Mouse (Mus musculus) liver, embryonic 14.5 days (tissue): ENCODE results near the gene Vat1. TPM values are rescaled to one million over a fixed set of nuclear protein-coding genes. Genes with fewer than 3 reads are reported as not detected.

Experiments used
- ATAC-seq: fragments of 200-750 bp; cut with Nextera tagmentation; 2 replicates; pipeline ENCODE4 v1.8.0; 2017; ENCODE audit warnings: moderate number of reproducible peaks, mild to moderate bottlenecking, moderate library complexity; ENCODE audit not compliant: insufficient read depth
- DNase-seq, 3 experiments: peaks; one replicate each; pipeline ENCODE4 v3.0.0-alpha.2; 2012 to 2013; ENCODE audit warnings: low read depth in 3 of 3, low spot score in 3 of 3
- H3K27ac ChIP-seq: fragments of 300-500 bp; sonication (generic); 2 replicates; pipeline ENCODE4 v1.5.1; 2014; ENCODE audit warnings: moderate library complexity, mild to moderate bottlenecking, control low read depth, inconsistent platforms
- H3K27me3 ChIP-seq: fragments of 300-500 bp; sonication (generic); 2 replicates; pipeline ENCODE4 v1.6.1; 2014; ENCODE audit warnings: mild to moderate bottlenecking, low read length, moderate library complexity; ENCODE audit not compliant: control insufficient read depth, insufficient read depth
- H3K36me3 ChIP-seq: fragments of 300-500 bp; sonication (generic); replicated peaks from 2 replicates; pipeline ENCODE4 v1.6.1; 2014; ENCODE audit warnings: low read depth; ENCODE audit not compliant: control insufficient read depth, insufficient read depth
- H3K4me1 ChIP-seq, 2 experiments: fragments of 200-500 bp in 1 of 2; fragments of 300-500 bp in 1 of 2; sonication (generic) in 1 of 2; replicated peaks; 2 replicates each; pipeline ENCODE4 v1.6.1; 2012 to 2014; ENCODE audit warnings: antibody characterized with exemption in 1 of 2, inconsistent platforms in 1 of 2, low read length in 1 of 2; ENCODE audit not compliant: control insufficient read depth in 2 of 2, insufficient read depth in 2 of 2
- H3K4me2 ChIP-seq: fragments of 300-500 bp; sonication (generic); 2 replicates; pipeline ENCODE4 v1.6.1; 2014; ENCODE audit warnings: low read depth, mild to moderate bottlenecking, control low read depth, moderate library complexity
- H3K4me3 ChIP-seq, 2 experiments: fragments of 200-500 bp in 1 of 2; fragments of 300-500 bp in 1 of 2; sonication (generic) in 1 of 2; 2 replicates each; pipeline ENCODE4 v1.5.1; 2012 to 2014; ENCODE audit warnings: low read depth in 2 of 2, low read length in 2 of 2, mild to moderate bottlenecking in 2 of 2, control low read depth in 1 of 2, inconsistent platforms in 1 of 2, moderate library complexity in 1 of 2; ENCODE audit not compliant: insufficient read depth in 1 of 2
- H3K9ac ChIP-seq: fragments of 300-500 bp; sonication (generic); replicated peaks from 2 replicates; pipeline ENCODE4 v1.6.1; 2014; ENCODE audit warnings: mild to moderate bottlenecking, control low read depth, moderate library complexity
- H3K9me3 ChIP-seq: fragments of 300-500 bp; sonication (generic); 2 replicates; pipeline ENCODE4 v1.6.1; 2016; ENCODE audit warnings: low read length, mixed read lengths; ENCODE audit not compliant: control insufficient read depth
- CTCF ChIP-seq: IDR thresholded peaks from 2 replicates; pipeline ENCODE4 v1.5.1; 2016; ENCODE audit warnings: antibody characterized with exemption, low read depth, control low read depth
- EP300 ChIP-seq: IDR thresholded peaks from 2 replicates; pipeline ENCODE4 v1.6.1; 2016; ENCODE audit warnings: antibody characterized with exemption, low read depth
- WGBS: fragments of 180-500 bp; shearing (Covaris S2); extraction: QIAGEN DNeasy Blood & Tissue Kit; methylation state at CpG from one replicate; pipeline ENCODE4 v1.1.7; 2014; ENCODE audit not compliant: insufficient replicate concordance; 5-methylcytosine and 5-hydroxymethylcytosine counted together
- polyA plus RNA-seq, 2 experiments: library from polyadenylated mRNA; depleted of rRNA in 1 of 2; stranded (reverse) in 1 of 2; unstranded in 1 of 2; fragments of >200 nt; fragmentation: Nextera tagmentation in 1 of 2; extraction: Ambion mirVana in 1 of 2; gene quantifications; 2 replicates each; pipeline versions ENCODE4 v1.2.1 to v1.2.3; 2012 to 2014

The Vat1 gene
- polyA plus RNA-seq, 2 experiments = 6.8 to 9.1 TPM

- Histone ChIP-seq H3K4me1 (no peaks in the 10 kb centered on the region), H3K9ac (no peak overlapping the region), H3K27ac (no peak overlapping the region), H3K4me2 (no peak overlapping the region), H3K4me3 (no peak overlapping the region), H3K9me3 (no peaks in the 10 kb centered on the region), H3K36me3 (peaks cover 4% of the 10 kb centered on the region), H3K27me3 (no peaks in the 10 kb centered on the region)
- WGBS = 78% methylated on average over 4 of the region's 4 CpGs
- DNase-seq (no peak), ATAC-seq (no peak)
- TF ChIP-seq EP300 (no peak), CTCF (no peak)
These were observed 29.1 kb downstream of the Vat1 start for GRCm38 (mm10) chr11:101436916-101437315.

GRCm38 (mm10) chr11:101435831-101436230 is 30.2 kb downstream of the Vat1 start:
- no peak overlapping the region for H3K27ac ChIP-seq
- ATAC-seq (no peak), DNase-seq (no peak)
- H3K4me2 ChIP-seq = no peak overlapping the region
- 36% methylated on average over 4 of the region's 4 CpGs for WGBS
- no peak overlapping the region for H3K4me3 ChIP-seq
- no peaks in the 10 kb centered on the region for H3K4me1 ChIP-seq
- no peaks in the 10 kb centered on the region for H3K9me3 ChIP-seq
- H3K27me3 ChIP-seq = no peaks in the 10 kb centered on the region
- no peak for TF ChIP-seq EP300
- TF ChIP-seq CTCF = no peak
- no peak overlapping the region for H3K9ac ChIP-seq
- H3K36me3 ChIP-seq = peaks cover 4% of the 10 kb centered on the region

DNA sequence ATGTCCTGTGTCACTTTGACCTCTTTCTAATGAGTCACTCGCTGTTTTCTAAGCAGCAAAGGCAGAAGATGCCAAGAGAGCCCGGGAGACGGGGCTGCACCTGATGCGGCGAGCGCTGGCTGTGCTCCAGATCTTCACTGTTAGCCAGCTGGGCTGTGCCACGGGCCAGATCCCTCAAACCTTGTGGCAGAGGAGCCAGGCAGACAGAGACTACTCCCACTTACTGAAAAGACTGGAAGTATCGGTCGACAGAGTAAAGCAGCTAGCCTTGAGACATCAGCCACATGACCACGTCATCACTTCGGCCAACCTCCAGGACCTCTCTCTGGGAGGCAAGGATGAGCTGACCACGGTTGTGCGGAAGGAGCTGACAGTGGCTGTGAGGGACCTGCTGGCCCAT is 32.6 kb downstream of the Vat1 start:
- Histone ChIP-seq H3K27me3 (no peaks in the 10 kb centered on the region), H3K4me3 (no peak overlapping the region), H3K9me3 (no peaks in the 10 kb centered on the region), H3K9ac (no peak overlapping the region), H3K4me1 (no peaks in the 10 kb centered on the region), H3K36me3 (peaks cover 11% of the 10 kb centered on the region), H3K4me2 (no peak overlapping the region), H3K27ac (no peak overlapping the region)
- DNase-seq (no peak), ATAC-seq (no peak)
- TF ChIP-seq EP300 (no peak), CTCF (no peak)
- 87% methylated on average over 13 of the region's 13 CpGs for WGBS

DNA sequence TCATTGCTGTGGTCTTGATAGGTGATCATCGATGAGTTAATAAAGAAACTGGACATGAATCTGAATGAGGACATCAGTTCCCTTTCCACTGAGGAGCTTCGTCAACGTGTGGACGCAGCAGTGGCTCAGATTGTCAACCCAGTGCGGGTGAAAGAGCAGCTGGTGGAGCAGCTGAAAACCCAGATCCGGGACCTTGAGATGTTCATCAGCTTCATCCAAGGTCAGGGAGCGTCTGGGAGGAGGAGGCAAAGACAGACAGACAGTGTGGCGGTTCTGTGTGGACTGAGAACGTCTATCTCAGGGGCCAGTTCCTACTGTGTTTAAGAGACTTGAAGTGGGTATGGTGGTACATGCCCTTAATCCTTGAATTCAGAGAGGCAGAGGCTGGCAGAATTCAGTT is 34.7 kb downstream of the Vat1 start:
- Histone ChIP-seq H3K9me3 (no peaks in the 10 kb centered on the region), H3K4me3 (no peak overlapping the region), H3K4me2 (no peak overlapping the region), H3K36me3 (peaks cover 11% of the 10 kb centered on the region), H3K27ac (no peak overlapping the region), H3K4me1 (peaks cover 2% of the 10 kb centered on the region in 2 experiments), H3K27me3 (no peaks in the 10 kb centered on the region), H3K9ac (no peak overlapping the region)
- TF ChIP-seq CTCF (no peak), EP300 (no peak)
- DNase-seq (no peak), ATAC-seq (no peak)
- WGBS = 71% methylated on average over 9 of the region's 9 CpGs

DNA sequence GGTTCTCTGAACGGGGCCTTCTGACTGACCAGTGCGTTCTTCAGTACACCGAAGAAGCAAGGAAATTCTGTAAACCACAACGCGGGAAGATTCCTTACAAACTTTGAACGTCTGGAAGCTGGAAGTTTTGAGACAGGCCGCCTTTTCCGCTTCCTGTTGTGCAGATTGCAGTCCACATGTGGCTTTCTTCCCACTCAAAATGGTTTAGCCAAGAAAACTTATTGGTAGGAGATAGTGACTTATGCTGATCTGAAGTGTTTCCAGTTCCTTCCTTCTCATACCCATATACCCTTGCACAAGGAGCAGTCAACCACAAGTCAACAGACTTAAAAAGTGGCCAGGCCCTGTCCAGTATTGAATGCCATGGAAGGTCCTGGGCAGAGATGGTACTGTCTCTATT is 39.9 kb downstream of the Vat1 start:
- ATAC-seq = no peak
- H3K27me3 ChIP-seq = no peaks in the 10 kb centered on the region
- 36% methylated on average over 8 of the region's 8 CpGs for WGBS

More for the DNA sequence above, 39.9 kb downstream of the Vat1 start:
- H3K9ac ChIP-seq = peak overlapping the region; percentile 82
- DNase-seq = no peak
- TF ChIP-seq CTCF = no peak
- TF ChIP-seq EP300 = no peak
- peak overlapping the region; percentile 79 to 98; a peak in 3 of 4 replicates for H3K4me3 ChIP-seq
- H3K4me2 ChIP-seq = peak overlapping the region; percentile 99
- H3K27ac ChIP-seq = no peak overlapping the region
- no peaks in the 10 kb centered on the region for H3K9me3 ChIP-seq
- peaks cover 11 to 15% of the 10 kb centered on the region in 2 experiments for H3K4me1 ChIP-seq
- peaks cover 6% of the 10 kb centered on the region for H3K36me3 ChIP-seq
